Mouse (Mus musculus): ENCODE measurements around the gene Jazf1. TPM values are rescaled to one million over a fixed set of nuclear protein-coding genes. Genes with fewer than 3 reads are reported as not detected.

The Jazf1 gene
- polyA plus RNA-seq, 1 experiment from 2014 or later, result 12.6 TPM

DNA sequence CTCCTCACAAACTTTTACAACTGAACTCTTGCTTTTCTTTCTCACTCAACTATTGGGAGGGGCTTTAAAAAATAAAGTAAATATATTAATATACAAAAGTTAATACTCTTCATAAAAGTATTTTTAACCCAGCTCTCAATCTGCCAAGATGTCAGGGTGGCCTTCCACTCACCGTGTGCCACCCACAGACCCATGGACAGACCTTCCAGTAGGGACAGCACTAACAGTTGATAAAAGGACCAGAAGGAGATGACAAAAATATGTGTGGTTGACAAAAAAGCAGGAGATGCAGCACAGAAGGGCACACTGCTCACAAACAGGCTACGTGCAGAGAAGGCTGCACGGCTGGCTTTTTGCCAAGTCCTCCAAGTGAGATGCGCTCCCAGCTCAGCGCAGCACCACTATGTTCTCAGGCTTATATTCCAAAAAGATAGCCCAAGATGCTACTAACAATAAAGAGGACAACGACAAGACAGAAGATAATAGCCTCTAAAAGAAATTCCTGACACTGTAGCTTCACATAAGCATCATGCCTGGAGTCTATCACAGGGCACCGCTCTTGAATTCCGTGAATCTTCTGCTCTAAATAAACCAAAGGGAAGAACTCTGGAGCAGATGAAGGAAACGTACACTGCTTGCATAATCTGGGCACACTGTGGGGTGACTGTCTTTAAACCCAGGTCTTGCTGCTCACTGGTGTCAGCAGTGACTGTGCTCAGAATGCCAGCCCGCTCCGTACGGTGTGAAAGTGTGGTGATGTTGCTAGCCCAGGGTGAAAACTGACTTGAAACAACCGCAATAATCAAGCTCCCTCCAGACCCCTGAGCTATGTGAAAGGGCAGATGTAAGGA lies 104.4 kb downstream of the Jazf1 start:
- Histone ChIP-seq H3K4me2 (ENCODE audit: low read depth, low read length) (peak overlapping the region; percentile 9; the same call in 1 of the 2 replicates), H3K27ac (ENCODE audit: low read length) (peak overlapping the region; percentile 17), H3K9me3 (replicated peaks; ENCODE audit: control insufficient read depth, low read length) (no peaks in the 10 kb centered on the region), H3K4me3 (ENCODE audit: low read length) (no peak overlapping the region), H3K9ac (ENCODE audit: low read length) (no peak overlapping the region), H3K4me1 (ENCODE audit: control insufficient read depth, insufficient read depth, low read length) (peaks cover 55% of the 10 kb centered on the region), H3K27me3 (ENCODE audit: control insufficient read depth, insufficient read depth, low read length) (no peaks in the 10 kb centered on the region), H3K36me3 (ENCODE audit: control insufficient read depth, insufficient read depth) (no peaks in the 10 kb centered on the region)
- no peak for ATAC-seq (replicated peaks; ENCODE audit: extremely low read depth, insufficient read depth, low FRiP score)
- WGBS, result 47% methylated on average over 13 of the region's 13 CpGs

- no peak; the same call in 1 of the 2 replicates for ATAC-seq (replicated peaks; ENCODE audit: extremely low read depth, insufficient read depth, low FRiP score)
- H3K4me1 ChIP-seq (ENCODE audit: control insufficient read depth, insufficient read depth, low read length), result peaks cover 53% of the 10 kb centered on the region
- H3K9me3 ChIP-seq (replicated peaks; ENCODE audit: control insufficient read depth, low read length), result no peaks in the 10 kb centered on the region
- H3K4me3 ChIP-seq (ENCODE audit: low read length), result no peak overlapping the region
- H3K27ac ChIP-seq (ENCODE audit: low read length), result peak overlapping the region; percentile 46
- H3K4me2 ChIP-seq (ENCODE audit: low read depth, low read length), result no peak overlapping the region
- no peaks in the 10 kb centered on the region for H3K27me3 ChIP-seq (ENCODE audit: control insufficient read depth, insufficient read depth, low read length)
- H3K36me3 ChIP-seq (ENCODE audit: control insufficient read depth, insufficient read depth), result no peaks in the 10 kb centered on the region
- H3K9ac ChIP-seq (ENCODE audit: low read length), result no peak overlapping the region
- 39% methylated on average over 6 of the region's 6 CpGs for WGBS
Observed at GRCm38 (mm10) chr6:52963430-52963732, 105.0 kb downstream of the Jazf1 start.

GRCm38 (mm10) chr6:52962600-52963429 lies 105.6 kb downstream of the Jazf1 start:
- 70% methylated on average over 4 of the region's 4 CpGs for WGBS
- Histone ChIP-seq H3K4me1 (ENCODE audit: control insufficient read depth, insufficient read depth, low read length) (peaks cover 47% of the 10 kb centered on the region), H3K27me3 (ENCODE audit: control insufficient read depth, insufficient read depth, low read length) (no peaks in the 10 kb centered on the region), H3K4me2 (ENCODE audit: low read depth, low read length) (no peak overlapping the region), H3K9me3 (replicated peaks; ENCODE audit: control insufficient read depth, low read length) (no peaks in the 10 kb centered on the region), H3K36me3 (ENCODE audit: control insufficient read depth, insufficient read depth) (no peaks in the 10 kb centered on the region), H3K9ac (ENCODE audit: low read length) (no peak overlapping the region), H3K4me3 (ENCODE audit: low read length) (no peak overlapping the region), H3K27ac (ENCODE audit: low read length) (peak overlapping the region; percentile 46)
- no peak for ATAC-seq (replicated peaks; ENCODE audit: extremely low read depth, insufficient read depth, low FRiP score)

DNA sequence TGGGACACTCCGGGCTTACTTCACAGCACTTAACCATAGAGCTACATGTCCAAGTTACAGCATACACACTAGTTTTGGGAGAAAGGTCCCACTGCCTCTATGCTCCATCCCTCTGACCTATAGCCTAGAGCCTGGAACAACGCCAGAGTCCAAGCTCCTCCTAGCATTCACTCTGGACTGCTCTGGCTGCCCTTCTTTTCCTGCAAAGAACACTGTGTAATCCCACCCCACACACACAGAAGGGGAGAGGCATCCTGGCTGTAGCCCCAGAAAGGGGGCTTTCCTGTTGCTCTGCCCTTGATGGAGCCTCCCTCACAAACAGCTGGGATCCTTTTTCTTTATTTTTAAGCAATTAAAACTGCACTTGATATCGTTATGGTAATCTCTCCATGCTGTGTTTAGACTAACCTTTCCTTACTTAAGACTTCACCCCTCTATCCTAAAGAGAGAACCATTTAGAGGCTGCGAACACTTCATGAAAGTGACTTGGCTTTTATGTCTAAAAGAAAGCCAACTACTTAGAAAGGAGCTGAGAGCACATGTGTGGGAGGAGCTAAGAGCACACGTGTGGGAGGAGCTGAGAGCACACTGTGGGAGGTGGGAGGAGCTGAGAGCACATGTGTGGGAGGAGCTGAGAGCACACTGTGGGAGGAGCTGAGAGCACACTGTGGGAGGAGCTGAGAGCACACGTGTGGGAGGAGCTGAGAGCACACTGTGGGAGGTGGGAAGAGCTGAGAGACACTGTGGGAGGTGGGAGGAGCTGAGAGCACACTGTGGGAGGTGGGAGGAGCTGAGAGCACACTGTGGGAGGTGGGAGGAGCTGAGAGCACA lies 106.6 kb downstream of the Jazf1 start:
- Histone ChIP-seq H3K9ac (ENCODE audit: low read length) (0 out of 2 replicates have a peak overlapping the region, but pooled peaks have one; percentile 11), H3K27ac (ENCODE audit: low read length) (peak overlapping the region; percentile 5; the same call in 1 of the 2 replicates), H3K4me1 (ENCODE audit: control insufficient read depth, insufficient read depth, low read length) (peaks cover 44% of the 10 kb centered on the region), H3K36me3 (ENCODE audit: control insufficient read depth, insufficient read depth) (no peaks in the 10 kb centered on the region), H3K27me3 (ENCODE audit: control insufficient read depth, insufficient read depth, low read length) (no peaks in the 10 kb centered on the region), H3K4me2 (ENCODE audit: low read depth, low read length) (no peak overlapping the region), H3K9me3 (replicated peaks; ENCODE audit: control insufficient read depth, low read length) (no peaks in the 10 kb centered on the region), H3K4me3 (ENCODE audit: low read length) (no peak overlapping the region)
- ATAC-seq (replicated peaks; ENCODE audit: extremely low read depth, insufficient read depth, low FRiP score), result no peak; the same call in 1 of the 2 replicates
- 65% methylated on average over 6 of the region's 6 CpGs for WGBS

GRCm38 (mm10) chr6:52957730-52958129 lies 110.7 kb downstream of the Jazf1 start:
- Histone ChIP-seq H3K27me3 (ENCODE audit: control insufficient read depth, insufficient read depth, low read length) (no peaks in the 10 kb centered on the region), H3K36me3 (ENCODE audit: control insufficient read depth, insufficient read depth) (no peaks in the 10 kb centered on the region), H3K4me3 (ENCODE audit: low read length) (no peak overlapping the region), H3K27ac (ENCODE audit: low read length) (no peak overlapping the region), H3K9me3 (replicated peaks; ENCODE audit: control insufficient read depth, low read length) (no peaks in the 10 kb centered on the region), H3K4me1 (ENCODE audit: control insufficient read depth, insufficient read depth, low read length) (peaks cover 8% of the 10 kb centered on the region), H3K4me2 (ENCODE audit: low read depth, low read length) (no peak overlapping the region), H3K9ac (ENCODE audit: low read length) (no peak overlapping the region)
- WGBS, result 9% methylated on average over 4 of the region's 4 CpGs
- ATAC-seq (replicated peaks; ENCODE audit: extremely low read depth, insufficient read depth, low FRiP score), result no peak

- Histone ChIP-seq H3K4me2 (ENCODE audit: low read depth, low read length) (no peak overlapping the region), H3K36me3 (ENCODE audit: control insufficient read depth, insufficient read depth) (no peaks in the 10 kb centered on the region), H3K27me3 (ENCODE audit: control insufficient read depth, insufficient read depth, low read length) (no peaks in the 10 kb centered on the region), H3K27ac (ENCODE audit: low read length) (no peak overlapping the region), H3K4me1 (ENCODE audit: control insufficient read depth, insufficient read depth, low read length) (peaks cover 8% of the 10 kb centered on the region), H3K4me3 (ENCODE audit: low read length) (no peak overlapping the region), H3K9me3 (replicated peaks; ENCODE audit: control insufficient read depth, low read length) (no peaks in the 10 kb centered on the region), H3K9ac (ENCODE audit: low read length) (no peak overlapping the region)
- WGBS, result 96% methylated on average over 2 of the region's 2 CpGs
- no peak for ATAC-seq (replicated peaks; ENCODE audit: extremely low read depth, insufficient read depth, low FRiP score)
Observed at GRCm38 (mm10) chr6:52956131-52956530, 112.3 kb downstream of the Jazf1 start.

GRCm38 (mm10) chr6:52955304-52955703 lies 113.1 kb downstream of the Jazf1 start:
- Histone ChIP-seq H3K4me1 (ENCODE audit: control insufficient read depth, insufficient read depth, low read length) (peaks cover 8% of the 10 kb centered on the region), H3K4me2 (ENCODE audit: low read depth, low read length) (no peak overlapping the region), H3K9me3 (replicated peaks; ENCODE audit: control insufficient read depth, low read length) (no peaks in the 10 kb centered on the region), H3K4me3 (ENCODE audit: low read length) (no peak overlapping the region), H3K36me3 (ENCODE audit: control insufficient read depth, insufficient read depth) (no peaks in the 10 kb centered on the region), H3K9ac (ENCODE audit: low read length) (no peak overlapping the region), H3K27me3 (ENCODE audit: control insufficient read depth, insufficient read depth, low read length) (no peaks in the 10 kb centered on the region), H3K27ac (ENCODE audit: low read length) (0 out of 2 replicates have a peak overlapping the region, but pooled peaks have one; percentile 32)
- 59% methylated on average over 2 of the region's 2 CpGs for WGBS
- 0 out of 2 replicates have a peak, but pooled peaks have one; percentile 45 for ATAC-seq (replicated peaks; ENCODE audit: extremely low read depth, insufficient read depth, low FRiP score)

DNA sequence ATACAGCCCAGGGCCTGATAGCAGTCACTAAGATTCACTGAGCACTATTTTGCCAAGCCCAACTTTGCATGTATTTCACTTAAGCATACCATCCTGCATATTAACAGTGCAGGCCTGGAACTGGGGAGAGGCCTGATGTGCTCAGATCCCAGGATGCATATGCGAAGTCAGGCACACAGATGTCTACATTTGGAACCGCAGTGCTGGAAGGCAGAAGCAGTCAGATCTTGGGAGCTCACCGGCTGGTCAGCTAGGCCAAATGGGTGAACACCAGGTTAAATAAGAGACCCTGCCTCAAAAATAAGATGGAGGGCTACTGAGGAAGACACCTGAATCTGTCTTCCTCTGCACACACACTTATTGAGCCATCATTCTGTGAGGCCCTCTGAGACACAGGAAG lies 113.6 kb downstream of the Jazf1 start:
- peaks cover 9% of the 10 kb centered on the region for H3K4me1 ChIP-seq (ENCODE audit: control insufficient read depth, insufficient read depth, low read length)
- no peak overlapping the region for H3K4me2 ChIP-seq (ENCODE audit: low read depth, low read length)
- no peaks in the 10 kb centered on the region for H3K9me3 ChIP-seq (replicated peaks; ENCODE audit: control insufficient read depth, low read length)
- 94% methylated on average over 3 of the region's 3 CpGs for WGBS
- H3K4me3 ChIP-seq (ENCODE audit: low read length), result no peak overlapping the region
- H3K27me3 ChIP-seq (ENCODE audit: control insufficient read depth, insufficient read depth, low read length), result no peaks in the 10 kb centered on the region
- H3K27ac ChIP-seq (ENCODE audit: low read length), result 0 out of 2 replicates have a peak overlapping the region, but pooled peaks have one; percentile 32
- ATAC-seq (replicated peaks; ENCODE audit: extremely low read depth, insufficient read depth, low FRiP score), result no peak
- H3K9ac ChIP-seq (ENCODE audit: low read length), result no peak overlapping the region
- H3K36me3 ChIP-seq (ENCODE audit: control insufficient read depth, insufficient read depth), result no peaks in the 10 kb centered on the region
